Mouse (Mus musculus) mouse embryonic stem cell (cell line): ENCODE results near the gene Rhebl1.

Source experiments
- in situ Hi-C, 2 experiments: fragments of 300-500 bp; cut with MboI; formaldehyde crosslinking; loops; 1 replicate in 1 of 2; 3 replicates in 1 of 2; pipeline ENCODE4 v1.14.3; 2019 to 2020; ENCODE audit warnings: low sequenced_read_pairs in 2 of 2, low pct_unique_long_range_greater_than_20kb in 1 of 2, mixed read lengths in 1 of 2; ENCODE audit not compliant: unreplicated experiment in 1 of 2

The Rhebl1 gene

GRCm38 (mm10) chr15:98917538-98918498 lies 23.5 kb upstream of the Rhebl1 start, which contains the start of gene Lmbr1l:
TSS of gene Lmbr1l (minus strand) at chr15:98918231.
- in situ Hi-C loops, result no loop called here

- in situ Hi-C loops, result no loop called here
Observed at GRCm38 (mm10) chr15:98917091-98917490, 22.8 kb upstream of the Rhebl1 start.

GRCm38 (mm10) chr15:98916016-98916415 lies 21.7 kb upstream of the Rhebl1 start:
- in situ Hi-C loops, result no loop called here

GRCm38 (mm10) chr15:98914903-98915302 lies 20.6 kb upstream of the Rhebl1 start:
- in situ Hi-C loops, result no loop called here

GRCm38 (mm10) chr15:98904692-98905091 lies 10.4 kb upstream of the Rhebl1 start:
- in situ Hi-C loops, result no loop called here

- in situ Hi-C loops, result no loop called here
Observed at GRCm38 (mm10) chr15:98902600-98902999, 8.3 kb upstream of the Rhebl1 start.

GRCm38 (mm10) chr15:98901530-98901929 lies 7.2 kb upstream of the Rhebl1 start:
- in situ Hi-C loops, result no loop called here

GRCm38 (mm10) chr15:98897928-98898800 lies 3.8 kb upstream of the Rhebl1 start, which contains the start of gene Dhh:
TSS of gene Dhh (minus strand) at chr15:98898540.
- in situ Hi-C loops, result no loop called here

- in situ Hi-C loops, result no loop called here
Observed at GRCm38 (mm10) chr15:98897495-98897894, 3.2 kb upstream of the Rhebl1 start.

GRCm38 (mm10) chr15:98895635-98896589 lies 1.6 kb upstream of the Rhebl1 start:
- in situ Hi-C loops, result no loop called here

- in situ Hi-C loops, result no loop called here
Observed at GRCm38 (mm10) chr15:98894746-98895634, 650 bp upstream of the Rhebl1 start.

GRCm38 (mm10) chr15:98893036-98893435 lies 1.3 kb downstream of the Rhebl1 start:
- in situ Hi-C loops, result no loop called here

- in situ Hi-C loops, result no loop called here
Observed at GRCm38 (mm10) chr15:98891907-98892606, 2.3 kb downstream of the Rhebl1 start.

- in situ Hi-C loops, result no loop called here
Observed at GRCm38 (mm10) chr15:98891198-98891742, 3.1 kb downstream of the Rhebl1 start.

- in situ Hi-C loops, result no loop called here
Observed at GRCm38 (mm10) chr15:98887526-98887925, 6.8 kb downstream of the Rhebl1 start.

GRCm38 (mm10) chr15:98886667-98887387 lies 7.5 kb downstream of the Rhebl1 start:
- in situ Hi-C loops, result no loop called here
